Mouse (Mus musculus) heart, postnatal 36 days (tissue): Measurements from ENCODE around the gene Sept8. TPM values are rescaled to one million over a fixed set of nuclear protein-coding genes. Genes with fewer than 3 reads are reported as not detected.
A peak's percentile ranks its signal among the peaks of the same experiment; 100 is the strongest.
"Not testable (repeated sequence)": the region's sequence is repeated elsewhere in the genome, so short reads cannot be mapped to it uniquely, and the experiment has no call there.

Source experiments
- DNase-seq, 2 experiments: peaks; one replicate each; pipeline ENCODE4 v3.0.0; 2021 to 2022
- intact Hi-C: fragments of 180-260 bp; cut with DNase I; formaldehyde crosslinking; loops from one replicate; pipeline ENCODE4 v1.15.1; 2025
- total RNA-seq, 2 experiments: library from RNA; stranded (reverse); gene quantifications; 2 replicates each; pipeline ENCODE4 v1.2.3; 2021

Sept8 gene
- total RNA-seq, 2 experiments from 2014 or later, result 28.4 to 35.3 TPM

GRCm38 (mm10) chr11:53523545-53524405 lies 4.7 kb downstream of the Sept8 start:
- no peak for DNase-seq
- intact Hi-C loops, result no loop called here

- DNase-seq, result no peak
- intact Hi-C loops, result no loop called here
Measured at GRCm38 (mm10) chr11:53524905-53525304, 5.8 kb downstream of the Sept8 start.

GRCm38 (mm10) chr11:53525461-53525860 lies 6.4 kb downstream of the Sept8 start:
- intact Hi-C loops, result no loop called here
- DNase-seq, result peak; percentile 43 to 61

- DNase-seq, result no peak
- intact Hi-C loops, result loop anchor here (2.0 kb wide), 1 partner anchor 38 kb away; the partner anchor contains the start of gene Kif3a
Measured at GRCm38 (mm10) chr11:53528397-53529252, 9.6 kb downstream of the Sept8 start.

- intact Hi-C loops, result loop anchor here (2.0 kb wide), 1 partner anchor 38 kb away; the partner anchor contains the start of gene Kif3a
- peak; percentile 74 to 79 for DNase-seq
Measured at GRCm38 (mm10) chr11:53529253-53529557, 10.1 kb downstream of the Sept8 start.

- no peak for DNase-seq
- intact Hi-C loops, result no loop called here
Measured at GRCm38 (mm10) chr11:53530001-53530400, 10.9 kb downstream of the Sept8 start.

- intact Hi-C loops, result no loop called here
- DNase-seq, result no peak
Measured at GRCm38 (mm10) chr11:53531578-53532230, 12.6 kb downstream of the Sept8 start.

- no peak for DNase-seq
- intact Hi-C loops, result no loop called here
Measured at GRCm38 (mm10) chr11:53532231-53532620, 13.2 kb downstream of the Sept8 start.

- no peak for DNase-seq
- intact Hi-C loops, result no loop called here
Measured at GRCm38 (mm10) chr11:53539002-53539491, 20.0 kb downstream of the Sept8 start.

- intact Hi-C loops, result no loop called here
- no peak for DNase-seq
Measured at GRCm38 (mm10) chr11:53540394-53540793, 21.3 kb downstream of the Sept8 start.

- no peak for DNase-seq
- intact Hi-C loops, result no loop called here
Measured at GRCm38 (mm10) chr11:53541222-53541621, 22.2 kb downstream of the Sept8 start.

- DNase-seq, result no peak
- intact Hi-C loops, result no loop called here
Measured at GRCm38 (mm10) chr11:53543021-53543420, 24.0 kb downstream of the Sept8 start.

GRCm38 (mm10) chr11:53546271-53546670 lies 27.2 kb downstream of the Sept8 start:
- intact Hi-C loops, result no loop called here
- DNase-seq, result no peak

- intact Hi-C loops, result no loop called here
- DNase-seq, result no peak
Measured at GRCm38 (mm10) chr11:53547566-53547965, 28.5 kb downstream of the Sept8 start.

- intact Hi-C loops, result no loop called here
- no peak for DNase-seq
Measured at GRCm38 (mm10) chr11:53548036-53548605, 29.1 kb downstream of the Sept8 start.

GRCm38 (mm10) chr11:53550714-53551113 lies 31.7 kb downstream of the Sept8 start:
- no peak for DNase-seq
- intact Hi-C loops, result no loop called here

GRCm38 (mm10) chr11:53551754-53552153 lies 32.7 kb downstream of the Sept8 start:
- intact Hi-C loops, result no loop called here
- no peak for DNase-seq

GRCm38 (mm10) chr11:53556529-53556928 lies 37.5 kb downstream of the Sept8 start:
- intact Hi-C loops, DNase-seq: not testable (repeated sequence)

- intact Hi-C loops, DNase-seq: not testable (repeated sequence)
Measured at GRCm38 (mm10) chr11:53557992-53558391, 38.9 kb downstream of the Sept8 start.

GRCm38 (mm10) chr11:53559980-53560379 lies 40.9 kb downstream of the Sept8 start:
- intact Hi-C loops, result not testable (repeated sequence)

More at GRCm38 (mm10) chr11:53559980-53560379, 40.9 kb downstream of the Sept8 start:
- DNase-seq, result not testable (repeated sequence)
